Mouse (Mus musculus) left cerebral cortex, adult 6 months (tissue): Measurements from ENCODE around the gene Gm47985. TPM values are rescaled to one million over a fixed set of nuclear protein-coding genes. Genes with fewer than 3 reads are reported as not detected.

Experiments used
- long read RNA-seq, 2 experiments: library from polyadenylated mRNA; unstranded; transcript quantifications; one replicate each; pipeline ENCODE4 v2.0.0; 2019 to 2020
- polyA plus RNA-seq: library from polyadenylated mRNA; unstranded; fragments of <200 nt; fragmentation: Nextera tagmentation; gene quantifications from 2 replicates; pipeline ENCODE4 v1.2.3, GENCODE M21; 2021

The Gm47985 gene
- polyA plus RNA-seq = not detected in 2 replicates
- long read RNA-seq, experiment 1 = 0 reads
- long read RNA-seq, experiment 2 = 0 reads

GRCm38 (mm10) chr1:151182266-151182665 is at the start of gene Gm47985:
TSS of gene Gm47985 (plus strand) at chr1:151182537.

DNA sequence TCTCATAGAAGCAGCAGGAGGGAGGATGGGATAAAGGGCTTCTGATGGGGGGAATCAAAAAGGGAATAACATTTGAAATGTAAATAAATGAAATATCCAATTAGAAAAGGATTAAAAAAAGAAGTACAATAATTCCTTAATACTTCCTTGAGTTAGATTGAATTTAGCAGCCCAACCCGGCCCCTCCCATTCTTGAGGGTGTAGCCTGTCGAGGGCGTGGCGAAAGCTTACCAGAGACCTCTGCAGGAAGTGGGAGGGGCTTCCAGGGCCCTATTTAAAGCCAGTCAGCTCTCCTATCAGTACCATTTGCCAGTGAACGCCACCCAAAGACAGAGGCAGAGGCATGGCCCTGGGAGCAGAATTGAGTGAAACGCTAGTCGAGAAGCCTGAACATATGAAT is 9.7 kb downstream of the Gm47985 start, which contains the start of gene Gm8947:
Gm8947 (plus strand) TSS at position 302 of the 400 bp plus-strand sequence.

DNA sequence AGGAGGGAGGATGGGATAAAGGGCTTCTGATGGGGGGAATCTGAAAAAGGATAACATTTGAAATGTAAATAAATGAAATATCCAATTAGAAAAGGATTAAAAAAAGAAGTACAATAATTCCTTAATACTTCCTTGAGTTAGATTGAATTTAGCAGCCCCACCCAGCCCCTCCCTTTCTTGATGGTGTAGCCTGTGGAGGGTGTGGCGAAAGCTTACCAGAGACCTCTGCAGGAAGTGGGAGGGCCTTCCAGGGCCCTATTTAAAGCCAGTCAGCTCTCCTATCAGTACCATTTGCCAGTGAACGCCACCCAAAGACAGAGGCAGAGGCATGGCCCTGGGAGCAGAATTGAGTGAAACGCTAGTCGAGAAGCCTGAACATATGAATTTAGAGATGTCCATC is 15.8 kb downstream of the Gm47985 start, which contains the start of gene Gm47995:
Gm47995 (plus strand) TSS at position 329 of the 400 bp plus-strand sequence.

GRCm38 (mm10) chr1:151203818-151204217 is 21.5 kb downstream of the Gm47985 start, which contains the start of gene 3110040M04Rik:
TSS of gene 3110040M04Rik (plus strand) at chr1:151204121.

GRCm38 (mm10) chr1:151209824-151210355 is 27.6 kb downstream of the Gm47985 start, which contains the start of gene Gm47996:
TSS of gene Gm47996 (plus strand) at chr1:151210131.

Other genes starting within 250 kb of the Gm47985 start
- gene Hmcn1, start 189.1 kb upstream of the Gm47985 start, polyA plus RNA-seq = 0.14 and 0.17 TPM in 2 replicates
- not detected in 2 replicates for gene Gm8947, start 9.8 kb downstream of the Gm47985 start, polyA plus RNA-seq
- gene Gm47995, start 15.9 kb downstream of the Gm47985 start, polyA plus RNA-seq = 0.13 TPM in 1 of 2 replicates, not detected in the other
- not detected in 2 replicates for gene 3110040M04Rik, start 21.6 kb downstream of the Gm47985 start, polyA plus RNA-seq
- gene Gm47996, start 27.6 kb downstream of the Gm47985 start, polyA plus RNA-seq = not detected in 2 replicates
- gene Ivns1abp, start 161.9 kb downstream of the Gm47985 start, polyA plus RNA-seq = 51.9 and 53.4 TPM in 2 replicates
- gene Swt1, start 245.9 kb downstream of the Gm47985 start, polyA plus RNA-seq = 4.8 and 5.7 TPM in 2 replicates
- 14.0 and 15.7 TPM in 2 replicates for gene Trmt1l, start 246.0 kb downstream of the Gm47985 start, polyA plus RNA-seq